Mouse (Mus musculus): ENCODE measurements around the gene Nup98. TPM values are rescaled to one million over a fixed set of nuclear protein-coding genes. Genes with fewer than 3 reads are reported as not detected.
A peak's percentile ranks its signal among the peaks of the same experiment; 100 is the strongest.

The Nup98 gene
- polyA plus RNA-seq, 1 experiment: not detected

GRCm38 (mm10) chr7:102116579-102117331 lies 93.2 kb downstream of the Nup98 start, which contains the start of gene Chrna10:
TSS of gene Chrna10 (minus strand) at chr7:102116828.
- TF ChIP-seq POLR2A (IDR thresholded peaks at IDR 0.05; ENCODE audit: insufficient read depth, low read depth, low read length): peak; percentile 13; the same call in 1 of the 2 replicates
- TF ChIP-seq CTCF (IDR thresholded peaks at IDR 0.05; ENCODE audit: insufficient read depth, low read depth, low read length): no peak
- WGBS: 31% methylated on average over 7 of the region's 7 CpGs
- peak within 1 kb of the TSS; percentile 29 for H3K4me3 ChIP-seq (ENCODE audit: insufficient read depth, low read depth, low read length)
- H3K4me1 ChIP-seq (ENCODE audit: control insufficient read depth, insufficient read depth, low read length): peaks cover 13% of the 10 kb centered on the region
- peak within 1 kb of the TSS; percentile 92 for H3K27ac ChIP-seq (ENCODE audit: insufficient read depth, low read depth, low read length)

GRCm38 (mm10) chr7:102113151-102113729 lies 96.7 kb downstream of the Nup98 start:
- TF ChIP-seq CTCF (IDR thresholded peaks at IDR 0.05; ENCODE audit: insufficient read depth, low read depth, low read length): no peak
- TF ChIP-seq POLR2A (IDR thresholded peaks at IDR 0.05; ENCODE audit: insufficient read depth, low read depth, low read length): no peak
- WGBS: 89% methylated on average over 45 of the region's 45 CpGs
- H3K4me1 ChIP-seq (ENCODE audit: control insufficient read depth, insufficient read depth, low read length): peaks cover 13% of the 10 kb centered on the region

DNA sequence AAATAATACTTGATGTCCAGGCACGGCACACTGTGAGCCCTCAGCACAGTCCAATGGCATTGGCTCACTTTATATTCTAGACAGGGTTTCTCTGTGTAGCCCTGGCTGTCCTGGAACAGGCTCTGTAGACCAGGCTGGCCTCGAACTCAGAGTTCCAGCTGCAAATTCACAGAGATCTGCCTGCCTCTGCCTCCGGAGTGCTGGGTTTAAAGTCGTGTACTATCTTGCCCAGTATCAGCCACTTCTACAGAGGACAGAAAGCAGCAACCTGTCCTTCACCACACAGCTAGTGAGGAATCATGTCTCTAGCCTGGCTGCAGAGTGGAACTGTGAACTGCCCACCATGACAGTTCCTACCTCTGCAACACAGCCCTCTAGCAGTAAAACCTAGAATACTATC lies 100.2 kb downstream of the Nup98 start:
- no peak overlapping the region for H3K27ac ChIP-seq (ENCODE audit: insufficient read depth, low read depth, low read length)
- 89% methylated on average over 4 of the region's 4 CpGs for WGBS
- H3K4me3 ChIP-seq (ENCODE audit: insufficient read depth, low read depth, low read length): no peak overlapping the region
- no peak for TF ChIP-seq CTCF (IDR thresholded peaks at IDR 0.05; ENCODE audit: insufficient read depth, low read depth, low read length)
- no peak for TF ChIP-seq POLR2A (IDR thresholded peaks at IDR 0.05; ENCODE audit: insufficient read depth, low read depth, low read length)
- H3K4me1 ChIP-seq (ENCODE audit: control insufficient read depth, insufficient read depth, low read length): peaks cover 10% of the 10 kb centered on the region

More at GRCm38 (mm10) chr7:102113151-102113729, 96.7 kb downstream of the Nup98 start:
- Histone ChIP-seq H3K27ac (ENCODE audit: insufficient read depth, low read depth, low read length) (no peak overlapping the region), H3K4me3 (ENCODE audit: insufficient read depth, low read depth, low read length) (no peak overlapping the region)

DNA sequence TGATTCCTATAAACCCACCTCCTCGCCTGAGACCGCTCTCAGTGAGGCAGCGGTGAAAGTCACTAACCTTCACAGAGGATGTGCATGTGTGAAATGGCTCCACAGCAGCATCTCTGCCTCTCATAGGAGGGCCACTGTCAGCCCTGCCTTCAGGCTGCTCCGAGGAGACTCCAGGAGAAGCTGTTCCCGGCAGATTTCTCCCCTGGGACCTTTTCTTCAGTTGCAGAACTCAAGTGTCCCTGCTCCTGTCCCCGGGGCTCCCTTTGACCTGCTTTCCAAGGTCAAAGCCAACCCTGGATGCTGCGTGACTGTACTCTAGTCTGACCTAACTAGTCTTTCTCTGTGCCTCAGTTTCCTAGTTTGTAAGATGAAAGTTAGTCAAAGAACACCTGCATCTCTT lies 100.8 kb downstream of the Nup98 start, which contains the start of gene Art5:
Gene Art5 (minus strand): TSS at position 319 of the 400 bp plus-strand sequence.
- Histone ChIP-seq H3K4me3 (ENCODE audit: insufficient read depth, low read depth, low read length) (no peak within 1 kb of the TSS), H3K4me1 (ENCODE audit: control insufficient read depth, insufficient read depth, low read length) (peaks cover 10% of the 10 kb centered on the region), H3K27ac (ENCODE audit: insufficient read depth, low read depth, low read length) (no peak within 1 kb of the TSS)
- 86% methylated on average over 7 of the region's 7 CpGs for WGBS
- no peak for TF ChIP-seq CTCF (IDR thresholded peaks at IDR 0.05; ENCODE audit: insufficient read depth, low read depth, low read length)
- no peak for TF ChIP-seq POLR2A (IDR thresholded peaks at IDR 0.05; ENCODE audit: insufficient read depth, low read depth, low read length)

GRCm38 (mm10) chr7:102108206-102108605 lies 101.8 kb downstream of the Nup98 start:
- TF ChIP-seq POLR2A (IDR thresholded peaks at IDR 0.05; ENCODE audit: insufficient read depth, low read depth, low read length) (no peak), CTCF (IDR thresholded peaks at IDR 0.05; ENCODE audit: insufficient read depth, low read depth, low read length) (no peak)
- 86% methylated on average over 1 of the region's 1 CpGs for WGBS
- Histone ChIP-seq H3K4me1 (ENCODE audit: control insufficient read depth, insufficient read depth, low read length) (peaks cover 10% of the 10 kb centered on the region), H3K4me3 (ENCODE audit: insufficient read depth, low read depth, low read length) (no peak overlapping the region), H3K27ac (ENCODE audit: insufficient read depth, low read depth, low read length) (no peak overlapping the region)

GRCm38 (mm10) chr7:102106700-102107141 lies 103.3 kb downstream of the Nup98 start:
- Histone ChIP-seq H3K4me3 (ENCODE audit: insufficient read depth, low read depth, low read length) (0 out of 2 replicates have a peak overlapping the region, but pooled peaks have one; percentile 3), H3K27ac (ENCODE audit: insufficient read depth, low read depth, low read length) (no peak overlapping the region), H3K4me1 (ENCODE audit: control insufficient read depth, insufficient read depth, low read length) (peaks cover 7% of the 10 kb centered on the region)
- WGBS: 30% methylated on average over 23 of the region's 23 CpGs
- TF ChIP-seq CTCF (IDR thresholded peaks at IDR 0.05; ENCODE audit: insufficient read depth, low read depth, low read length) (no peak), POLR2A (IDR thresholded peaks at IDR 0.05; ENCODE audit: insufficient read depth, low read depth, low read length) (no peak)

- H3K4me1 ChIP-seq (ENCODE audit: control insufficient read depth, insufficient read depth, low read length): peaks cover 21% of the 10 kb centered on the region
- H3K27ac ChIP-seq (ENCODE audit: insufficient read depth, low read depth, low read length): no peak overlapping the region
- WGBS: 72% methylated on average over 5 of the region's 5 CpGs
- no peak overlapping the region for H3K4me3 ChIP-seq (ENCODE audit: insufficient read depth, low read depth, low read length)
- TF ChIP-seq CTCF (IDR thresholded peaks at IDR 0.05; ENCODE audit: insufficient read depth, low read depth, low read length) (no peak), POLR2A (IDR thresholded peaks at IDR 0.05; ENCODE audit: insufficient read depth, low read depth, low read length) (no peak)
Observed at GRCm38 (mm10) chr7:102104126-102104525, 105.8 kb downstream of the Nup98 start.

DNA sequence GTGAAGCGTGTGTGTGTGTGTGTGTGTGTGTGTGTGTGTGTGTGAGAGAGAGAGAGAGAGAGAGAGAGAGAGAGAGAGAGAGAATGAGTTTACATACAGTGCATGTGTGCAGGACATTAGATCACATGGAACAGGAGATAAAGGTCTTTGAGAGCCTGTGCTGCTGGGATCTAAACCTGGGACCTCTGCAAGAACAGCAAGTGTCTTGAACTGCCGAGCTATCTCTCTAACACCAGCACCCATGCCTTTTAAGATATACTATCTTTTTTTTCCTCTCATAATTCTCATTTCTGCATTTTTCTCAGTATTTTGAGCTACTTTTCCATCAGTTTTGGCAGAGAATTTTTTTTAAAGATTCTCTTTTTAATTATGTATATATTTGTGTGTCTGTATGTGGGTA lies 106.4 kb downstream of the Nup98 start:
- H3K27ac ChIP-seq (ENCODE audit: insufficient read depth, low read depth, low read length): no peak overlapping the region
- TF ChIP-seq CTCF (IDR thresholded peaks at IDR 0.05; ENCODE audit: insufficient read depth, low read depth, low read length): no peak
- no peak for TF ChIP-seq POLR2A (IDR thresholded peaks at IDR 0.05; ENCODE audit: insufficient read depth, low read depth, low read length)
- 84% methylated on average over 2 of the region's 2 CpGs for WGBS
- H3K4me3 ChIP-seq (ENCODE audit: insufficient read depth, low read depth, low read length): no peak overlapping the region
- H3K4me1 ChIP-seq (ENCODE audit: control insufficient read depth, insufficient read depth, low read length): peaks cover 21% of the 10 kb centered on the region

- no peak for TF ChIP-seq CTCF (IDR thresholded peaks at IDR 0.05; ENCODE audit: insufficient read depth, low read depth, low read length)
- no peak for TF ChIP-seq POLR2A (IDR thresholded peaks at IDR 0.05; ENCODE audit: insufficient read depth, low read depth, low read length)
- 68% methylated on average over 6 of the region's 6 CpGs for WGBS
- H3K4me3 ChIP-seq (ENCODE audit: insufficient read depth, low read depth, low read length): no peak overlapping the region
- peaks cover 21% of the 10 kb centered on the region for H3K4me1 ChIP-seq (ENCODE audit: control insufficient read depth, insufficient read depth, low read length)
- no peak overlapping the region for H3K27ac ChIP-seq (ENCODE audit: insufficient read depth, low read depth, low read length)
Observed at GRCm38 (mm10) chr7:102102696-102103095, 107.3 kb downstream of the Nup98 start.
